Mouse (Mus musculus) MEL (cell line): ENCODE results near the gene Slc7a4. TPM values are rescaled to one million over a fixed set of nuclear protein-coding genes. Genes with fewer than 3 reads are reported as not detected.

ENCODE experiments used
- DNase-seq: peaks from one replicate; pipeline ENCODE4 v3.0.0; 2011; ENCODE audit warnings: low read depth, low spot score
- H3K27ac ChIP-seq: 2 replicates; pipeline ENCODE4 v1.5.1; 2012; ENCODE audit warnings: low read depth, mild to moderate bottlenecking, control low read depth, low read length, moderate library complexity; ENCODE audit not compliant: control insufficient read depth
- H3K27me3 ChIP-seq, 2 experiments: fragments of 150-350 bp in 1 of 2; sonication (generic) in 1 of 2; 2 replicates each; pipeline ENCODE4 v1.6.1; 2012; ENCODE audit warnings: low read length in 2 of 2, mild to moderate bottlenecking in 2 of 2, improper control_type of control experiment in 1 of 2, moderate library complexity in 1 of 2; ENCODE audit not compliant: insufficient read depth in 2 of 2, control insufficient read depth in 1 of 2
- H3K36me3 ChIP-seq, 2 experiments: 2 replicates each; pipeline ENCODE4 v1.6.1; 2012 to 2014; ENCODE audit warnings: low read length in 2 of 2, improper control_type of control experiment in 1 of 2, inconsistent platforms in 1 of 2, mild to moderate bottlenecking in 1 of 2; ENCODE audit not compliant: insufficient read depth in 2 of 2, control insufficient read depth in 1 of 2
- H3K4me1 ChIP-seq, 2 experiments: fragments of 150-350 bp in 1 of 2; sonication (generic) in 1 of 2; 2 replicates each; pipeline ENCODE4 v1.6.1; 2012; ENCODE audit warnings: low read length in 2 of 2, improper control_type of control experiment in 1 of 2, mild to moderate bottlenecking in 1 of 2; ENCODE audit not compliant: insufficient read depth in 2 of 2, control insufficient read depth in 1 of 2
- H3K4me3 ChIP-seq, 2 experiments: fragments of 150-350 bp in 1 of 2; sonication (generic) in 1 of 2; 2 replicates each; pipeline ENCODE4 v1.5.1; 2012; ENCODE audit warnings: low read depth in 2 of 2, low read length in 2 of 2, mild to moderate bottlenecking in 2 of 2, moderate library complexity in 2 of 2, control low read depth in 1 of 2, improper control_type of control experiment in 1 of 2; ENCODE audit not compliant: control insufficient read depth in 1 of 2, insufficient read depth in 1 of 2
- H3K79me2 ChIP-seq: 2 replicates; pipeline ENCODE4 v1.6.1; 2012; ENCODE audit warnings: mild to moderate bottlenecking, low read length, moderate library complexity; ENCODE audit not compliant: control insufficient read depth, poor library complexity, insufficient read depth
- H3K9ac ChIP-seq: 2 replicates; pipeline ENCODE4 v1.6.1; 2012; ENCODE audit warnings: low read depth, mild to moderate bottlenecking, control low read depth, low read length, moderate library complexity; ENCODE audit not compliant: control insufficient read depth, poor library complexity, severe bottlenecking
- H3K9me3 ChIP-seq: fragments of 150-350 bp; sonication (generic); replicated peaks from 2 replicates; pipeline ENCODE4 v1.6.1; 2012; ENCODE audit warnings: mild to moderate bottlenecking, low read length, improper control_type of control experiment, moderate library complexity; ENCODE audit not compliant: insufficient read depth
- BHLHE40 ChIP-seq: IDR thresholded peaks from 2 replicates; pipeline ENCODE4 v1.6.1; 2012; ENCODE audit warnings: low read depth, mild to moderate bottlenecking, inconsistent platforms, low read length, improper control_type of control experiment, borderline replicate concordance
- CHD1 ChIP-seq: IDR thresholded peaks from 2 replicates; pipeline ENCODE4 v1.6.1; 2012; ENCODE audit warnings: low read depth, mild to moderate bottlenecking, inconsistent platforms, low read length, improper control_type of control experiment
- CTCF ChIP-seq, 3 experiments: IDR thresholded peaks in 2 of 3; conservative IDR thresholded peaks in 1 of 3; 2 replicates each; pipeline ENCODE4 v1.5.1; 2011 to 2012; ENCODE audit warnings: low read length in 3 of 3, low read depth in 2 of 3, mild to moderate bottlenecking in 2 of 3, improper control_type of control experiment in 1 of 3, inconsistent platforms in 1 of 3, mixed read lengths in 1 of 3, moderate library complexity in 1 of 3; ENCODE audit not compliant: control insufficient read depth in 1 of 3, insufficient read depth in 1 of 3, poor library complexity in 1 of 3, severe bottlenecking in 1 of 3
- ETS1 ChIP-seq: IDR thresholded peaks from 2 replicates; pipeline ENCODE4 v1.6.1; 2012; ENCODE audit warnings: low read depth, mild to moderate bottlenecking, inconsistent platforms, low read length, improper control_type of control experiment, moderate library complexity
- HCFC1 ChIP-seq: IDR thresholded peaks from 2 replicates; pipeline ENCODE4 v1.6.1; 2012; ENCODE audit warnings: low read depth, mild to moderate bottlenecking, inconsistent platforms, low read length, improper control_type of control experiment, moderate library complexity
- MAZ ChIP-seq: IDR thresholded peaks from 2 replicates; pipeline ENCODE4 v1.6.1; 2012; ENCODE audit warnings: low read depth, mild to moderate bottlenecking, inconsistent platforms, low read length, improper control_type of control experiment
- MYB ChIP-seq: IDR thresholded peaks from 2 replicates; pipeline ENCODE4 v1.6.1; 2011; ENCODE audit warnings: mild to moderate bottlenecking, low read depth, low read length, improper control_type of control experiment
- NELFE ChIP-seq: IDR thresholded peaks from 2 replicates; pipeline ENCODE4 v1.6.1; 2011; ENCODE audit warnings: low read depth, low read length, improper control_type of control experiment
- POLR2A ChIP-seq, 2 experiments: IDR thresholded peaks; 2 replicates each; pipeline ENCODE4 v1.6.1; 2011 to 2012; ENCODE audit warnings: low read length in 2 of 2, mild to moderate bottlenecking in 2 of 2, control low read depth in 1 of 2, improper control_type of control experiment in 1 of 2, low read depth in 1 of 2, moderate library complexity in 1 of 2; ENCODE audit not compliant: control insufficient read depth in 1 of 2, insufficient read depth in 1 of 2, poor library complexity in 1 of 2
- RAD21 ChIP-seq: IDR thresholded peaks from 2 replicates; pipeline ENCODE4 v1.6.1; 2011; ENCODE audit warnings: mild to moderate bottlenecking, low read depth, low read length, improper control_type of control experiment
- SIN3A ChIP-seq: IDR thresholded peaks from 2 replicates; pipeline ENCODE4 v1.6.1; 2012; ENCODE audit warnings: low read length, improper control_type of control experiment, inconsistent platforms
- SMC3 ChIP-seq: IDR thresholded peaks from 2 replicates; pipeline ENCODE4 v1.6.1; 2011; ENCODE audit warnings: low read depth, low read length, improper control_type of control experiment
- TBP ChIP-seq: IDR thresholded peaks from 2 replicates; pipeline ENCODE4 v1.8.0; 2011; ENCODE audit warnings: low read depth, low read length, improper control_type of control experiment
- USF1 ChIP-seq: IDR thresholded peaks from 2 replicates; pipeline ENCODE4 v1.6.1; 2014; ENCODE audit warnings: low read depth, mild to moderate bottlenecking, inconsistent platforms, low read length, improper control_type of control experiment, moderate library complexity
- ZC3H11A ChIP-seq: IDR thresholded peaks from 2 replicates; pipeline ENCODE4 v1.6.1; 2012; ENCODE audit warnings: low read depth, mild to moderate bottlenecking, inconsistent platforms, low read length, improper control_type of control experiment
- ZKSCAN1 ChIP-seq: IDR thresholded peaks from 2 replicates; pipeline ENCODE4 v1.6.1; 2012; ENCODE audit warnings: low read depth, mild to moderate bottlenecking, inconsistent platforms, low read length, improper control_type of control experiment, moderate library complexity
- ZMIZ1 ChIP-seq: IDR thresholded peaks from 2 replicates; pipeline ENCODE4 v1.6.1; 2012; ENCODE audit warnings: low read depth, mild to moderate bottlenecking, inconsistent platforms, low read length, improper control_type of control experiment, moderate library complexity
- polyA plus RNA-seq, 2 experiments: library from polyadenylated mRNA; stranded (reverse) in 1 of 2; unstranded in 1 of 2; fragments of >175 nt in 1 of 2; fragments of >200 nt in 1 of 2; gene quantifications; 2 replicates each; pipeline versions ENCODE4 v1.2.1 to v1.2.4; 2012; ENCODE audit warnings: low replicate concordance in 2 of 2, low read depth in 1 of 2; ENCODE audit not compliant: insufficient read length in 2 of 2, insufficient read depth in 1 of 2, missing spikeins in 1 of 2
- total RNA-seq: library from RNA; depleted of rRNA; stranded (reverse); fragments of 300-350 nt; gene quantifications from 2 replicates; pipeline ENCODE4 v1.2.3, GENCODE M21; 2012

Gene Slc7a4
- total and polyA plus RNA-seq, 3 experiments: 23.1 to 23.6 TPM; not detected in 1

- Histone ChIP-seq H3K27me3 (peaks cover 0 to 3% of the 10 kb centered on the region in 2 experiments; a peak in 1 of 4 replicates), H3K9me3 (no peaks in the 10 kb centered on the region), H3K79me2 (no peaks in the 10 kb centered on the region), H3K4me1 (peaks cover 6 to 26% of the 10 kb centered on the region in 2 experiments), H3K27ac (no peak overlapping the region), H3K4me3 (peak overlapping the region; percentile 33 to 38; a peak in 3 of 4 replicates), H3K36me3 (peaks cover 0 to 8% of the 10 kb centered on the region in 2 experiments; a peak in 2 of 4 replicates), H3K9ac (peak overlapping the region; percentile 20)
- no peak for TF ChIP-seq ZC3H11A
- peak; percentile 31; the same call in 1 of the 2 replicates for TF ChIP-seq TBP
- TF ChIP-seq SIN3A: peak; percentile 26; the same call in 1 of the 2 replicates
- no peak for TF ChIP-seq POLR2A (IDR thresholded peaks at IDR 0.05; ENCODE audit: control insufficient read depth in 1 of 2, insufficient read depth in 1 of 2, low read depth in 1 of 2, low read length in 2 of 2, poor library complexity in 1 of 2)
- TF ChIP-seq HCFC1: 0 out of 2 replicates have a peak, but pooled peaks have one; percentile 19
- DNase-seq: peak; percentile 36
Measured at GRCm38 (mm10) chr16:17558811-17559210, 24.2 kb downstream of the Slc7a4 start.

GRCm38 (mm10) chr16:17557947-17558480, 25.0 kb downstream of the Slc7a4 start:
- peaks cover 0 to 3% of the 10 kb centered on the region in 2 experiments; a peak in 1 of 4 replicates for H3K27me3 ChIP-seq
- TF ChIP-seq USF1 (no peak), NELFE (no peak), RAD21 (peak; percentile 94), ZKSCAN1 (no peak), MYB (no peak), CHD1 (no peak), POLR2A (IDR thresholded peaks at IDR 0.05; ENCODE audit: control insufficient read depth in 1 of 2, insufficient read depth in 1 of 2, low read depth in 1 of 2, low read length in 2 of 2, poor library complexity in 1 of 2) (no peak), BHLHE40 (no peak), CTCF (IDR thresholded peaks at IDR 0.05 in 2 of 3, conservative IDR thresholded peaks at IDR 0.05 in 1 of 3; ENCODE audit: control insufficient read depth in 1 of 3, insufficient read depth in 1 of 3, low read depth in 2 of 3, low read length in 3 of 3, poor library complexity in 1 of 3, severe bottlenecking in 1 of 3) (peak; percentile 97 to 99 (median 97)), ETS1 (no peak), SMC3 (peak; percentile 95), MAZ (no peak), ZMIZ1 (no peak), ZC3H11A (peak; percentile 77)
- peaks cover 0 to 10% of the 10 kb centered on the region in 2 experiments; a peak in 2 of 4 replicates for H3K36me3 ChIP-seq
- peak; percentile 77 for DNase-seq
- H3K4me1 ChIP-seq: peaks cover 6 to 30% of the 10 kb centered on the region in 2 experiments
- H3K79me2 ChIP-seq: no peaks in the 10 kb centered on the region
- H3K4me3 ChIP-seq: peak overlapping the region in 1 of 2 experiments; percentile 38; a peak in 1 of 4 replicates
- no peak overlapping the region for H3K27ac ChIP-seq
- H3K9ac ChIP-seq: peak overlapping the region; percentile 6; the same call in 1 of the 2 replicates
- no peaks in the 10 kb centered on the region for H3K9me3 ChIP-seq
